Mouse (Mus musculus) E14TG2a.4 (cell line): ENCODE data around the gene Ripply1.

Source experiments
- CTCF ChIP-seq: conservative IDR thresholded peaks from 2 replicates; pipeline ENCODE4 v1.5.1; 2014; ENCODE audit warnings: low read length
- NANOG ChIP-seq: IDR thresholded peaks from 2 replicates; pipeline ENCODE4 v1.6.1; 2014; ENCODE audit warnings: borderline replicate concordance, low read length, mixed read lengths
- POU5F1 ChIP-seq: IDR thresholded peaks from 2 replicates; pipeline ENCODE4 v1.6.1; 2014; ENCODE audit warnings: low read length, borderline replicate concordance

- TF ChIP-seq CTCF (no peak), POU5F1 (no peak), NANOG (no peak)
Observed at GRCm38 (mm10) chrX:139805918-139806317, 23.8 kb upstream of the Ripply1 start.
